Mouse (Mus musculus) forebrain, embryonic 14.5 days (tissue): ENCODE data around the gene Gm42957. TPM values are rescaled to one million over a fixed set of nuclear protein-coding genes. Genes with fewer than 3 reads are reported as not detected.
"Not testable (repeated sequence)": the region's sequence is repeated elsewhere in the genome, so short reads cannot be mapped to it uniquely, and the experiment has no call there.

ENCODE experiments used
- ATAC-seq: fragments of 200-750 bp; cut with Nextera tagmentation; 2 replicates; pipeline ENCODE4 v1.8.0; 2017; ENCODE audit warnings: mild to moderate bottlenecking, moderate library complexity
- DNase-seq: peaks from one replicate; pipeline ENCODE4 v3.0.0-alpha.2; 2015; ENCODE audit warnings: low spot score
- H3K27ac ChIP-seq: fragments of 300-500 bp; sonication (generic); 2 replicates; pipeline ENCODE4 v1.5.1; 2014; ENCODE audit warnings: low read depth, mild to moderate bottlenecking, control low read depth, low read length, moderate library complexity
- H3K27me3 ChIP-seq: fragments of 300-500 bp; sonication (generic); replicated peaks from 2 replicates; pipeline ENCODE4 v1.6.1; 2014; ENCODE audit warnings: low read length, control low read depth, mixed read lengths; ENCODE audit not compliant: control insufficient read depth, insufficient read depth
- H3K36me3 ChIP-seq: fragments of 300-500 bp; sonication (generic); 2 replicates; pipeline ENCODE4 v1.6.1; 2014; ENCODE audit warnings: low read length, control low read depth; ENCODE audit not compliant: control insufficient read depth, insufficient read depth
- H3K4me1 ChIP-seq: fragments of 300-500 bp; sonication (generic); 2 replicates; pipeline ENCODE4 v1.6.1; 2014; ENCODE audit warnings: antibody characterized with exemption, low read length, control low read depth; ENCODE audit not compliant: control insufficient read depth, insufficient read depth
- H3K4me2 ChIP-seq: fragments of 300-500 bp; sonication (generic); 2 replicates; pipeline ENCODE4 v1.6.1; 2014; ENCODE audit warnings: mild to moderate bottlenecking, control low read depth, low read length
- H3K4me3 ChIP-seq: fragments of 300-500 bp; sonication (generic); 2 replicates; pipeline ENCODE4 v1.5.1; 2014; ENCODE audit warnings: low read depth, low read length, control low read depth
- H3K9ac ChIP-seq: fragments of 300-500 bp; sonication (generic); 2 replicates; pipeline ENCODE4 v1.6.1; 2014; ENCODE audit warnings: mild to moderate bottlenecking, low read length, control low read depth, moderate library complexity
- H3K9me3 ChIP-seq: fragments of 300-500 bp; sonication (generic); replicated peaks from 2 replicates; pipeline ENCODE4 v1.6.1; 2016; ENCODE audit warnings: low read length, control low read depth, mixed read lengths; ENCODE audit not compliant: control insufficient read depth
- WGBS: fragments of 180-500 bp; shearing (Covaris S2); extraction: QIAGEN DNeasy Blood & Tissue Kit; methylation state at CpG from one replicate; pipeline ENCODE4 v1.1.7; 2014; 5-methylcytosine and 5-hydroxymethylcytosine counted together
- polyA plus RNA-seq: library from polyadenylated mRNA; unstranded; fragments of >200 nt; fragmentation: Nextera tagmentation; extraction: Ambion mirVana; gene quantifications from 2 replicates; pipeline ENCODE4 v1.2.1, GENCODE M21; 2014

The Gm42957 gene
- polyA plus RNA-seq, 1 experiment from 2014 or later: 0.13 TPM

DNA sequence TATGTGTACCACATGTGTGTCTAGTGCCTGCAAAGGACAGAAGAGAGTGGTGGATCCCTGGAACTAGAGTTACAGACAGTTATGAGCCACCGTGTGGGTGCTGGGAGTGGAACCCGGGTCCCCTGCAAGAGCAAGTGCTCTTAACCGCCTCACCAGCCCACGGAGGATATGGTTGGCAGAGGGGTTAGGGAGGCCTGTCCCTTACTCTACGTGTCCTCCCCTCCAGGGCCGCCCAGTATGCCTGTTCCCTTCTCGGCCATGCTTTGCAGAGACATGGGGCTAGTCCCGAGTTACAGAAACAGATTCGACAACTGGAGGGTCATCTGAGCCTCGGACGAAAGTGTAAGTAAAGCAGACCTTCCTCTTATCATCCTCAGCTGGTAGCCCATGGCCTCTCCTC lies 1.2 kb downstream of the Gm42957 start:
- no peak for DNase-seq
- no peak overlapping the region for H3K27ac ChIP-seq
- peaks cover 47% of the 10 kb centered on the region for H3K36me3 ChIP-seq
- peak overlapping the region; percentile 66; the same call in 1 of the 2 replicates for H3K4me3 ChIP-seq
- 77% methylated on average over 11 of the region's 11 CpGs for WGBS
- peak overlapping the region; percentile 81 for H3K4me2 ChIP-seq
- H3K27me3 ChIP-seq: no peaks in the 10 kb centered on the region
- ATAC-seq: no peak
- H3K4me1 ChIP-seq: 0 out of 2 replicates have a peak, but pooled peaks cover 10% of the 10 kb centered on the region
- H3K9ac ChIP-seq: peak overlapping the region; percentile 89; the same call in 1 of the 2 replicates
- 0 out of 2 replicates have a peak, but pooled peaks cover 2% of the 10 kb centered on the region for H3K9me3 ChIP-seq

DNA sequence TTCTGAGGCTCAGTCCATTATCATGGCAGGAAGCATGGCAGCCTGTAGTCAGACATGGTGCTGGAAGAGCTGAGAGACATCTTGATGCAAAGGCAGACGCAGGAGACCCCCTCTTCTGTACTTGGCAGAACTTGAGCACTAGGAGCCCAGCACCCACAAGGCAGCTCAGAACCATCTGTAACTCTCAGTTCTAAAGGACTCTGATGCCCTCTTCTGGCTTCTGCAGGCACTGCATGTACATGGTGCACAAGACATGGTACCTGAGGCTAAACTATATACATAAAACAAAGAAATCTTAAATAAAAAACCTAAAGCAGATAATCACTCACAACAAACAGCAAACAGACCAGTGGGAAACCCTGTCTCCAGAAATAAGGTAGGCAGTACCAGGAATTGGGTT lies 3.9 kb downstream of the Gm42957 start:
- no peak for ATAC-seq
- Histone ChIP-seq H3K9ac (no peak overlapping the region), H3K36me3 (peaks cover 41% of the 10 kb centered on the region), H3K27ac (no peak overlapping the region), H3K4me2 (no peak overlapping the region), H3K4me3 (no peak overlapping the region), H3K27me3 (no peaks in the 10 kb centered on the region), H3K4me1 (0 out of 2 replicates have a peak, but pooled peaks cover 10% of the 10 kb centered on the region), H3K9me3 (0 out of 2 replicates have a peak, but pooled peaks cover 2% of the 10 kb centered on the region)
- peak; percentile 56 for DNase-seq
- 67% methylated on average over 1 of the region's 1 CpGs for WGBS

DNA sequence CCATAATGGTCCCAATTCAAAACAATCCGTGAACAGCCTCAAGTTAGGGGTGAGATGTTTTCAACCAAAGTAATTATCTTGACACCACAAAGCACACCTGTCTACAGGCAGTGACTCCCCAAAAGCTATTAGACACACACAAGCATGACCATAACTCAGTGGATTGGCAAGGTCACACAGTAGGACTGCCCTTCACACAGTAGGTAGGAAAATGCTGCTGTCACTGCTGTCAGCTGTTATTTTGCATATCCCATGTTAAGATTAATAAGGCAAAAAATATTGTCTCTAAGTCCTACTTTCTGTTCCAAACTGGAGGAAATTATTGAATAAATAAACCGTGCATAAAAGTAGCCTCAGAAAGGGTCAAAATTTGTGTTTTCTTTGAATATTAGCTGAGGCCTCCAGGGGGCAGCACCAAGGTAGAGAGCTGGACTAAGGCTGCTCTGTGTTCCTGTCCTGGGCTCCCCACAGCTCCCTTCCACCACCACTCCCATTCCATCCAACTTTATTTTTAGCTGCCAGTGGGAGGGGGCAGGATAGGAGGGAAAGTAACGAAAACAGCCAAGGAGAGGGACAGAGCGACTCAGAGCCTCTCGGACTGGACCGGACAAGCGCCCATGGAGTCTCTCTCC lies 9.9 kb downstream of the Gm42957 start, which contains the start of gene Itga10:
Itga10 (plus strand) TSS at position 567 of the 632 bp plus-strand sequence.
- WGBS: 59% methylated on average over 7 of the region's 7 CpGs
- Histone ChIP-seq H3K27ac (no peak within 1 kb of the TSS), H3K4me3 (no peak within 1 kb of the TSS), H3K27me3 (no peaks in the 10 kb centered on the region), H3K9ac (no peak within 1 kb of the TSS), H3K4me2 (no peak within 1 kb of the TSS), H3K4me1 (no peaks in the 10 kb centered on the region), H3K9me3 (no peaks in the 10 kb centered on the region), H3K36me3 (peaks cover 24% of the 10 kb centered on the region)
- ATAC-seq (no peak), DNase-seq (peak; percentile 34)

DNA sequence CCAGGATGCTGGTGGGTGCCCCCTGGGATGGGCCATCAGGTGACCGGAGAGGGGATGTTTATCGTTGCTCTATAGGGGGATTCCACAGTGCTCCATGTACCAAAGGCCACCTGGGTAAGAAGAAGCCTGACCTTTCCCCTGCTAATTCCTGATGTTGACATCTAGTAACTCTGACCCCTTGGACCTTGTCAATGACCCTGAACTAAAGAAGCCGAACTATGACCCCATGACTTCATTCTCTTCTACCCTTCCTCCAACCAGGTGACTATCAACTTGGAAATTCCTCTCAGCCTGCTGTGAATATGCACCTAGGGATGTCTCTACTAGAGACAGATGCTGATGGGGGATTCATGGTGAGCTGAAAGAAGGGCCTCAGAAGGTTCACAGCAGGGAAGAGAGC lies 12.1 kb downstream of the Gm42957 start:
- Histone ChIP-seq H3K27me3 (no peaks in the 10 kb centered on the region), H3K4me2 (no peak overlapping the region), H3K27ac (no peak overlapping the region), H3K36me3 (peaks cover 17% of the 10 kb centered on the region), H3K9ac (no peak overlapping the region), H3K4me3 (no peak overlapping the region), H3K9me3 (no peaks in the 10 kb centered on the region), H3K4me1 (no peaks in the 10 kb centered on the region)
- 92% methylated on average over 3 of the region's 3 CpGs for WGBS
- no peak for DNase-seq
- ATAC-seq: no peak

DNA sequence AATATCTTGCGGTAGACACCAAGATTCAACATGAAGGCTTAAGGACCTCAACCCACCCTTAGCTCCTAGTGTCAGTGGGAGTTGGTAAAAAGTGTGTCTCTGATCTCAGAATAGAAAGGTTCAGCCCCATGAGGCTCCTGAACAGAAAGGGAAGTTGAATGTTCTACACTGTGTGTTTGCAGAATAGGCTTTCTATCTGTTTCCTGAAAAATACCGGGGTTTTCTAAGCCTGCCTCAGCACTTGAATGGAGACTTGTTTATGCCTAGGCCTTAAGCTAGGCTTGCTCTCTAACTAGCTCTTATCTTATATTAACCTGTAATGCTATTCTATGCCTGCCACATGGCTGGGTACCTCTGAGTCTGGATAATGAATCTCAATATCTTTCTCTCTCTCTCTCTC lies 25.6 kb downstream of the Gm42957 start:
- H3K9ac ChIP-seq: no peak overlapping the region
- no peaks in the 10 kb centered on the region; the same call in 1 of the 2 replicates for H3K36me3 ChIP-seq
- WGBS: 87% methylated on average over 2 of the region's 2 CpGs
- no peaks in the 10 kb centered on the region for H3K9me3 ChIP-seq
- no peaks in the 10 kb centered on the region for H3K27me3 ChIP-seq
- H3K4me1 ChIP-seq: no peaks in the 10 kb centered on the region
- DNase-seq (no peak), ATAC-seq (no peak)
- no peak overlapping the region for H3K27ac ChIP-seq
- no peak overlapping the region for H3K4me2 ChIP-seq
- no peak overlapping the region for H3K4me3 ChIP-seq

DNA sequence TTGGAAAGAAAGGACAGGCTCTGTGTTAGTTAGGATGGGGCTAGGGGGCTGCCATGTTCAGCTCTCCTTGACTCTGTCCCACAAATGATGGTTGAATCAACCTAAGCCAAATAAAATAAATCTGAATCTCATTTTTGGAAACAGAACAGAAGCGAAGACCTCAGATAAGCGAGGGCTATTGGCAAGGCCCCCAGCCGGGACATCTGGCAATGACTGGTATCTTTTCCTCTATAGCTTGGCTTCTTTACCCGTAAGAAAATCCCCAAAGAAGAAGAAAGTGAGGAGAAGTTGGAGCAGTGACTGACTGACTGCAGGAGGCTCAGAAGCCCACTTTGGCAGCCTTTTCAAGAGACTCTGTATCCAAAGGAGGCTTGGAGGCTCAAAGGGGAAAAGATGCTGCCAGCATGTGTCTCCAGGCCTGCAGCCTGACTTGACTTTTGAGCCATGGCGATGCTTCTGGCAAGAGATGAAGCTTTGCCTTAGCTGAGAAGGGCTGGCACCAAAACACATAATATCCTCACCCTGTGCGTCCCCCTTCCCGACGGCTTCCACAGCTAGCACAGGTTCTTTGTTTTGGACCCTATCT lies 27.6 kb downstream of the Gm42957 start:
- H3K9ac ChIP-seq: peak overlapping the region; percentile 40
- H3K36me3 ChIP-seq: no peaks in the 10 kb centered on the region
- 44% methylated on average over 8 of the region's 8 CpGs for WGBS
- no peak overlapping the region for H3K4me3 ChIP-seq
- no peaks in the 10 kb centered on the region for H3K27me3 ChIP-seq
- DNase-seq: peak; percentile 12
- H3K4me2 ChIP-seq: peak overlapping the region; percentile 50
- ATAC-seq: no peak
- H3K4me1 ChIP-seq: no peaks in the 10 kb centered on the region
- H3K27ac ChIP-seq: no peak overlapping the region
- H3K9me3 ChIP-seq: no peaks in the 10 kb centered on the region

DNA sequence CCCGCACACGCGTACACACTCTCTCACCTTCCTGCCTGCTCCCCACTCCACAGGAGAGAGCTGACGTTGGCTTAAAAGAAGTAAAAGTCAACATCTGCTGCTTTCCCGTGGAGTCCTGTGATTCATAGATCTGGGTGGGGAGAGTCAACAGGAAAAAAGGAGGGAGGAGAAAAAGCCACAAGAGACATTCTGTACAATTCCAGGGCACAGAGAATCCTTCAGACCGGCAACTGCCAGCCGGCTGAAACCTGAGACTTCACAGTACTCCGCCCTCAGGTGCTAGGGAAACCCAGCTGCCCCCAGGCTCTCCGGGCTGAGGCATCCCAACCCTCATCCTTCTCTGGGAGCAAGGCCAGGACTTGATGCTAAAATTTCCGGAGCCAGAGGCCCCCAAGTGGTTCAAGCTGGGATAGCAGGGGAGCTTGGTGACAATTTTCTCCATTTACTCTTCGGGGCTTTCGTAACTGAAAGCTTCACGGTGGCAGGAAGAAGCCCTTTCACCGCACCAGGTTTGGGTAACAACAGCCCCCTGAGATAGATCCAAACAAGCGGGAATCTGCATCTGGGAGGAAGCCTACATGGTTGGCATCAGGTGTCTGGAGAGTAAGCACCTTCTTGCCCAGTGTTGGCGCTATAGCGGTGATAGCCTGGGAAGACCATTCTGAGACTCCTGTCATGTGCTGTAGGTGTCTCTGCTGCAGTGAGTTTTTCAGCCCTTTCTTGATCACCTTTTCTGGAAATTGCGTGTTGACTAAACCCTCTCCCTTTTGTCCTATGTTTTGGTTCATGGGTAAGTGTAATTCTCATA lies 28.4 kb downstream of the Gm42957 start:
- peak overlapping the region; percentile 50 for H3K4me2 ChIP-seq
- no peaks in the 10 kb centered on the region for H3K36me3 ChIP-seq
- 6% methylated on average over 15 of the region's 18 CpGs for WGBS
- H3K9ac ChIP-seq: peak overlapping the region; percentile 40
- ATAC-seq (peak; percentile 90), DNase-seq (peak; percentile 91)
- H3K4me1 ChIP-seq: no peaks in the 10 kb centered on the region
- H3K4me3 ChIP-seq: peak overlapping the region; percentile 22
- H3K9me3 ChIP-seq: no peaks in the 10 kb centered on the region
- no peak overlapping the region for H3K27ac ChIP-seq
- no peaks in the 10 kb centered on the region for H3K27me3 ChIP-seq

DNA sequence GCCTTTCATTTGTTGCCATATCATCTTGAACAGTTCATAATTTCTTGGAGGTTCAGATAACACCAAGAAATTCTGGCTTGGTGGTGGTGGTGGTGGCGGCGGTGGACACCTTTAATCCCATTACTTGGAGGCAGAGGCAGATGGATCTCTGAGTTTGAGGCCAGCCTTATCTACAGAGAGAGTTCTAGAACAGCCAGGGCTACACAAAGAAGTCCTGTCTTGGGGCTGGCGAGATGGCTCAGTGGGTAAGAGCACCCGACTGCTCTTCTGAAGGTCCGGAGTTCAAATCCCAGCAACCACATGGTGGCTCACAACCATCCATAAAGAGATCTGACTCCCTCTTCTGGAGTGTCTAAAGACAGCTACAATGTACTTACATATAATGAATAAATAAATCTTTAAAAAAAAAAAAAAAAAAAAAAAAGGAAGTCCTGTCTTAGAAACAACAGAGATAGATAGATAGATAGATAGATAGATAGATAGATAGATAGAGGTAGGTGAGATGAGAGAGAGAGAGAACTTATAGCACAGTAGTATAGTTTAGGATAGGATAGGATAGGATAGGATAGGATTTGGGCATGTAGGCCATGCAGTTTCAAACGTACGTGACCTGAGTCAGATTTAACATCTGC lies 30.6 kb downstream of the Gm42957 start:
- not testable (repeated sequence) for H3K4me1 ChIP-seq, H3K27me3 ChIP-seq, ATAC-seq, H3K9me3 ChIP-seq, DNase-seq, H3K36me3 ChIP-seq, H3K4me3 ChIP-seq, H3K27ac ChIP-seq, H3K4me2 ChIP-seq, H3K9ac ChIP-seq
- 92% methylated on average over 7 of the region's 7 CpGs for WGBS
